Mouse (Mus musculus): Measurements from ENCODE around the gene Myoz1.

- TF ChIP-seq CTCF (IDR thresholded peaks at IDR 0.05; ENCODE audit: control insufficient read depth, insufficient read depth, insufficient read length) (no peak), USF1 (IDR thresholded peaks at IDR 0.05; ENCODE audit: low read depth) (no peak), MYOG (IDR thresholded peaks at IDR 0.05; ENCODE audit: control insufficient read depth, extremely low read depth, insufficient read length) (no peak), MAX (IDR thresholded peaks at IDR 0.05) (no peak)
These were observed 5.5 kb upstream of the Myoz1 start for GRCm38 (mm10) chr14:20661661-20662331.

Measured in C2C12 (cell line).